Mouse (Mus musculus): ENCODE measurements around the gene Slc7a11. TPM values are rescaled to one million over a fixed set of nuclear protein-coding genes. Genes with fewer than 3 reads are reported as not detected.

Gene Slc7a11
- polyA plus RNA-seq, 1 experiment: 0.02 TPM

- no peak for TF ChIP-seq GATA1 (IDR thresholded peaks at IDR 0.05; ENCODE audit: low read length)
Measured at GRCm38 (mm10) chr3:50160756-50161155, 282.7 kb downstream of the Slc7a11 start.

GRCm38 (mm10) chr3:50144144-50144543 lies 299.3 kb downstream of the Slc7a11 start:
- no peak for TF ChIP-seq GATA1 (IDR thresholded peaks at IDR 0.05; ENCODE audit: low read length)

GRCm38 (mm10) chr3:50138319-50138718 lies 305.1 kb downstream of the Slc7a11 start:
- no peak for TF ChIP-seq GATA1 (IDR thresholded peaks at IDR 0.05; ENCODE audit: low read length)

- no peak for TF ChIP-seq GATA1 (IDR thresholded peaks at IDR 0.05; ENCODE audit: low read length)
Measured at GRCm38 (mm10) chr3:50132204-50132603, 311.2 kb downstream of the Slc7a11 start.

- no peak for TF ChIP-seq GATA1 (IDR thresholded peaks at IDR 0.05; ENCODE audit: low read length)
Measured at GRCm38 (mm10) chr3:50130319-50130718, 313.1 kb downstream of the Slc7a11 start.

GRCm38 (mm10) chr3:50121001-50121400 lies 322.4 kb downstream of the Slc7a11 start:
- no peak for TF ChIP-seq GATA1 (IDR thresholded peaks at IDR 0.05; ENCODE audit: low read length)

- TF ChIP-seq GATA1 (IDR thresholded peaks at IDR 0.05; ENCODE audit: low read length): no peak
Measured at GRCm38 (mm10) chr3:50116266-50116665, 327.1 kb downstream of the Slc7a11 start.

- TF ChIP-seq GATA1 (IDR thresholded peaks at IDR 0.05; ENCODE audit: low read length): no peak
Measured at GRCm38 (mm10) chr3:50105509-50105908, 337.9 kb downstream of the Slc7a11 start.

- no peak for TF ChIP-seq GATA1 (IDR thresholded peaks at IDR 0.05; ENCODE audit: low read length)
Measured at GRCm38 (mm10) chr3:50094404-50095092, 348.9 kb downstream of the Slc7a11 start.

GRCm38 (mm10) chr3:50076979-50077378 lies 366.4 kb downstream of the Slc7a11 start:
- TF ChIP-seq GATA1 (IDR thresholded peaks at IDR 0.05; ENCODE audit: low read length): no peak

GRCm38 (mm10) chr3:50063396-50063795 lies 380.0 kb downstream of the Slc7a11 start:
- TF ChIP-seq GATA1 (IDR thresholded peaks at IDR 0.05; ENCODE audit: low read length): no peak

- no peak for TF ChIP-seq GATA1 (IDR thresholded peaks at IDR 0.05; ENCODE audit: low read length)
Measured at GRCm38 (mm10) chr3:50044666-50045065, 398.7 kb downstream of the Slc7a11 start.

GRCm38 (mm10) chr3:50044160-50044559 lies 399.3 kb downstream of the Slc7a11 start:
- no peak for TF ChIP-seq GATA1 (IDR thresholded peaks at IDR 0.05; ENCODE audit: low read length)

- TF ChIP-seq GATA1 (IDR thresholded peaks at IDR 0.05; ENCODE audit: low read length): no peak
Measured at GRCm38 (mm10) chr3:50041141-50041540, 402.3 kb downstream of the Slc7a11 start.

GRCm38 (mm10) chr3:50035875-50036528 lies 407.4 kb downstream of the Slc7a11 start:
- TF ChIP-seq GATA1 (IDR thresholded peaks at IDR 0.05; ENCODE audit: low read length): no peak

GRCm38 (mm10) chr3:50033325-50033724 lies 410.1 kb downstream of the Slc7a11 start:
- no peak for TF ChIP-seq GATA1 (IDR thresholded peaks at IDR 0.05; ENCODE audit: low read length)

GRCm38 (mm10) chr3:50026039-50026438 lies 417.4 kb downstream of the Slc7a11 start:
- TF ChIP-seq GATA1 (IDR thresholded peaks at IDR 0.05; ENCODE audit: low read length): no peak

Measured in G1E-ER4 (cell line).